Mouse (Mus musculus) ES-E14 (cell line): ENCODE measurements around the gene Zfp672.

Experiments
- HCFC1 ChIP-seq: IDR thresholded peaks from 2 replicates; pipeline ENCODE4 v1.6.1; 2012; ENCODE audit warnings: low read length, inconsistent platforms, borderline replicate concordance; ENCODE audit not compliant: insufficient read depth
- ZC3H11A ChIP-seq: IDR thresholded peaks from 2 replicates; pipeline ENCODE4 v1.6.1; 2012; ENCODE audit warnings: low read depth, mild to moderate bottlenecking, inconsistent platforms, low read length, borderline replicate concordance

GRCm38 (mm10) chr11:58351179-58351578, 21.0 kb upstream of the Zfp672 start:
- TF ChIP-seq ZC3H11A (no peak), HCFC1 (no peak)
